Mouse (Mus musculus) embryonic facial prominence, embryonic 10.5 days (tissue): ENCODE data around the gene Rpgrip1l. TPM values are rescaled to one million over a fixed set of nuclear protein-coding genes. Genes with fewer than 3 reads are reported as not detected.

Experiments
- DNase-seq: peaks from one replicate; pipeline ENCODE4 v3.0.0-alpha.2; 2017; ENCODE audit warnings: low spot score
- H3K27ac ChIP-seq: fragments of 300-500 bp; sonication (generic); replicated peaks from 2 replicates; pipeline ENCODE4 v1.5.1; 2016; ENCODE audit warnings: mild to moderate bottlenecking
- H3K27me3 ChIP-seq: fragments of 300-500 bp; sonication (generic); replicated peaks from 2 replicates; pipeline ENCODE4 v1.6.1; 2016; ENCODE audit warnings: low read depth, mild to moderate bottlenecking; ENCODE audit not compliant: poor library complexity, severe bottlenecking
- H3K36me3 ChIP-seq: fragments of 300-500 bp; sonication (generic); replicated peaks from 2 replicates; pipeline ENCODE4 v1.6.1; 2016; ENCODE audit warnings: mild to moderate bottlenecking, moderate library complexity
- H3K4me1 ChIP-seq: fragments of 300-500 bp; sonication (generic); 2 replicates; pipeline ENCODE4 v1.6.1; 2016
- H3K4me3 ChIP-seq: fragments of 300-500 bp; sonication (generic); 2 replicates; pipeline ENCODE4 v1.5.1; 2016; ENCODE audit warnings: mild to moderate bottlenecking, moderate library complexity
- H3K9me3 ChIP-seq: fragments of 300-500 bp; sonication (generic); 2 replicates; pipeline ENCODE4 v1.6.1; 2016; ENCODE audit warnings: mild to moderate bottlenecking
- WGBS: fragments of 180-500 bp; shearing (Covaris S2); methylation state at CpG from one replicate; pipeline ENCODE4 v1.1.7; 2016; 5-methylcytosine and 5-hydroxymethylcytosine counted together
- polyA plus RNA-seq: library from polyadenylated mRNA; unstranded; fragments of >200 nt; fragmentation: Nextera tagmentation; extraction: Ambion mirVana; gene quantifications from 2 replicates; pipeline ENCODE4 v1.2.1, GENCODE M21; 2016

The Rpgrip1l gene
- polyA plus RNA-seq, result 11.1 and 11.3 TPM in 2 replicates

DNA sequence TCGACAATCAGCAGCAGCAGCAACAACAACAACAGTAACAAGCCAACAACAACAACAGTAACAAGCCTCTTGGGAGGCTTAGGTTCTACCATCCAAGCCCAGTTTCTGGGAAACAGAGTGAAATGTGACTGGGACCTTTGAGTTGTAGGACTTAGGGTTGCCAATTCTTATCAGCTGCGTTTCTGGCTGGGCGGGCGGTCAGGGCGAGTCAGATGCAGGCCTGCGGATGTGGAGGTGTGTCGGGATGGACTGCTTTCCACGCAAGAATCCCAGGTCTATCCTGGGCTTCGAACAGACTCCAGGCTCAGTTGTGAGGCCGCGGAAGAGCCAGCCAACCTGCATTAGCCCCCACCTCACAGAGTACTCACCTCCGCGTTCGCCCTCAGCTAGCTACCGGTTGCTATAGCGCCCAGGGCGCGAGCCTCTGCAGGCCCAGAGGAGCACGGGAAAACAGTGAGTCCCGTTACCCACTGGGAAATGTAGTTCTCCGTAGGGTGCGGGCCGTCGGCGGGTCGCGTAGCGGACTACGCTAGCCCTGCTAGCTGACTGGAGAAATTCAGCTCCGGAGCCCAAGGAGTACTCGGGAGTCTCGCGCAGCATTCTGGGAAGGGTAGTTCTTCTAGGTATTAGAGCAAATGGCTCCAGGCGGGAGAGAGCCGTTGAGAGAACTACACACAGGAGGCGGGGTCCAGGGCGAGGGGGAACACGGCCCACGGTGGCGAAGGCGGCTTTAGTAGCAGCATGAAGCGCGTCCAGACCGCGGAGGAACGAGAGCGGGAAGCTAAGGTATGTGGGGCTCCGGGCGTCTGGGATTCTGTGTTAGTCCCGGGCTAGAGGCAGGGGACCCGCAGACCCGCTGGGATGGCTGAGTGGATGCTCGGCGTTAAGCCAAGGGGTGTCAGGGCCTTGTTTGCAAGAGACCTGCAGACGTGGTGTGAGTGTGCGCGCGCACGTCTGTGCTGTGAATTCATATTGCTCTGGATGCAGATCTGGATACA lies at the start of gene Rpgrip1l, which contains the start of gene Fto:
Gene Rpgrip1l, minus strand, starts transcription at position 428 of the 998 bp plus-strand sequence.
Gene Fto, plus strand, starts transcription at position 691 of the 998 bp plus-strand sequence.
- Histone ChIP-seq H3K4me3 (peak within 1 kb of the TSS; percentile 84), H3K9me3 (no peaks in the 10 kb centered on the region), H3K27me3 (no peaks in the 10 kb centered on the region), H3K27ac (peak within 1 kb of the TSS; percentile 96), H3K4me1 (peaks cover 22% of the 10 kb centered on the region), H3K36me3 (peaks cover 7% of the 10 kb centered on the region; the same call in 1 of the 2 replicates)
- peak; percentile 97 for DNase-seq
- 1% methylated on average over 59 of the region's 59 CpGs for WGBS

DNA sequence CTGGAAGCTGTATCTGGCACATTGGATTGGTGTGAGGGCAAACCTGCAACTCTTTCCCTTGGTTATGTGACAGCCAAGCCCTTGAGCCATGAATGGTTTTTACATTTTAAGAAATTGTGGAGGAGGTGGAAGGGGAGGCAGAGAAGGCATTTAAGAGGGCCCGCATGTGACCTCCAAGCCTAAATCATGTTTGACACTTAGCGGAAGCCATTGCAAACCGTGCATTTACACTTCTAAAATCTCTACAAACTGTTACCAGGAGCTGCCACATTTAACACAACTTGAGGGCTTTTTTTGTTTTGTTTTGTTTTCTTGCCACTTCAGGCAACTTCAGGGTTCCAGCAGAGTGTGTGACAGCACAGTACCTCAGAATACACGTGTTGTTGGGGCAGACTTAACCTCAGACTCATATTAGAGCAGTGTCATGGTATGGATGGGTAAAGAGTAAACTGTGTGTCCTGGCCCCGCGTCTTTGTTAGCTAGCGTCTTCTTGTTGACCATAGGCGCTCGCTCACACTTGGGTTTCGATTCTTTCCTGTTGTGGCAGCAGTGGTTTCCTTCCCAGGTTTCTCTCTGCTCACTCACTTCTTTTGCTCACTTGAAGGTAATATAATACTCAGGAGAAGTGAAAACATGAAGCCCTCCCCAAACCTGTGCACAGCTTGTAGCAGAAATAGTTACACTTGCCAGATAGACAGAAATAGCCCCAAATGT lies 47.7 kb upstream of the Rpgrip1l start:
- WGBS, result 87% methylated on average over 10 of the region's 10 CpGs
- no peak overlapping the region for H3K4me3 ChIP-seq
- H3K27ac ChIP-seq, result no peak overlapping the region
- H3K9me3 ChIP-seq, result no peaks in the 10 kb centered on the region
- no peaks in the 10 kb centered on the region for H3K36me3 ChIP-seq
- H3K27me3 ChIP-seq, result no peaks in the 10 kb centered on the region; the same call in 1 of the 2 replicates
- H3K4me1 ChIP-seq, result peaks cover 31% of the 10 kb centered on the region
- no peak for DNase-seq

DNA sequence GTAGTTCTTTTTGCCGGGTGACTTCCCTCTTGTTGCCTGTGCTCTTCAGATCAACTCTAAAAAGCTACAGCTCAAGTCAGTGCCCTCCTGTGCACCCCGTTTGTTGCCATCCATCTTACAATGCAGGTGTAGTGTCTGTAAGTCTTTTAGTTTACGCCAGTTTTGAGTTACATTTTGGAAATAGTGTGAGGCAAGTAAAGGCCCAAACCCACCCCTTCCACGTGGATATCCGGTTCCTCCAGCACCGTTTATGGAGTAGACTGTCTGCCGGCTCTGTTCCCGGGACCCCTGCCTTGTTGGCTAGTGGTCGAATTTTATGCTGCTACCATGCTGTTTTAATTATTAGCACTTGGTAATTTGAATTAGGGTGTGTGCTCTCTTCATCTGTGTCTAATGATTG lies 46.4 kb upstream of the Rpgrip1l start:
- no peaks in the 10 kb centered on the region for H3K36me3 ChIP-seq
- H3K9me3 ChIP-seq, result no peaks in the 10 kb centered on the region
- H3K4me1 ChIP-seq, result peaks cover 31% of the 10 kb centered on the region
- no peak for DNase-seq
- H3K4me3 ChIP-seq, result no peak overlapping the region
- H3K27me3 ChIP-seq, result no peaks in the 10 kb centered on the region; the same call in 1 of the 2 replicates
- 81% methylated on average over 9 of the region's 9 CpGs for WGBS
- no peak overlapping the region for H3K27ac ChIP-seq

DNA sequence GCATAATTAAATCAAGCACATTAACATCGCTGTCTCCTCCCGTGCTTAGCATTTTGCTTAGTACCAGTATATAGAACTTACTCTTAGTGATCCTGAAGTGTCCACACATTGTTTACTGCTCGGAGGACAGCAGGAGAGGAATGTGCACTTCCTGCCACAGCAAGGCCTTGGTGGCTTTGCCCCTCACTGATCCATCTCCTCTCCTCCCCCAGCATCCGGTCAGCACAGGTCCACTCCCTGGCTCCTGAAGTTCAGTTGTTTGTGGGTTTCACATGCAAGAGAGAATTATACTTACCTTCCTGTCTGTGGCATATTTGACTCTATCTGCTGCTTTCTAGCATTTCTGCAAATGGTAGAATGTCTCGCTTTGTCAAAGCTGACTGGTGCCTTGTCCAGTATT lies 45.0 kb upstream of the Rpgrip1l start:
- no peaks in the 10 kb centered on the region for H3K27me3 ChIP-seq
- no peaks in the 10 kb centered on the region for H3K36me3 ChIP-seq
- no peak overlapping the region for H3K27ac ChIP-seq
- H3K4me3 ChIP-seq, result no peak overlapping the region
- no peak for DNase-seq
- no peaks in the 10 kb centered on the region for H3K9me3 ChIP-seq
- 75% methylated on average over 5 of the region's 5 CpGs for WGBS
- peaks cover 24% of the 10 kb centered on the region for H3K4me1 ChIP-seq

DNA sequence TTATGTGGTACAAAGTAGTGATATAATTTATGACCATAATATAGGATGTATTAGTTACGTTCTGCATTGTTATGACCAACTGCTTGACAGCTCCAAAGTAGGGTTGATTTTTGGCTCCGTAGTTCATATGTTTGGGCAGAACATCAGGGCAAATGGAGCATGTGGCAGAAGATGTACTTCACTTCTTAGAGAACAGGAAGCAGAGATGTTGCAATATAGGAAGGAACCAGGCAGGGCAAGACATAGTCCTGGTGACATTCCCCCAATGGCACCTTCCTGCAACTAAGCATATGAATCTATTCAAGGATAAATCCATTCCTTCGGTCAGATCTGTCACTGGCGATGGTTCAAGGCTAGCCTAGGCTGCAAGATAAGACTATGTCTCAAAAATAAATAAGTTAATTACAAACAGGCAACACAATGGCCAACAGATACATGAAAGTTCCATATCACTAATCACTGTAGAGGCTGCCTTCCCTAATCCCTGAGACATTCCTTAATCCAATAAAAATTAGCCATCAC lies 44.5 kb upstream of the Rpgrip1l start:
- Histone ChIP-seq H3K27me3 (no peaks in the 10 kb centered on the region), H3K36me3 (no peaks in the 10 kb centered on the region), H3K4me3 (no peak overlapping the region), H3K27ac (no peak overlapping the region), H3K9me3 (no peaks in the 10 kb centered on the region), H3K4me1 (peaks cover 24% of the 10 kb centered on the region)
- 94% methylated on average over 4 of the region's 4 CpGs for whole genome bisulfite sequencing
- no peak for DNase-seq

DNA sequence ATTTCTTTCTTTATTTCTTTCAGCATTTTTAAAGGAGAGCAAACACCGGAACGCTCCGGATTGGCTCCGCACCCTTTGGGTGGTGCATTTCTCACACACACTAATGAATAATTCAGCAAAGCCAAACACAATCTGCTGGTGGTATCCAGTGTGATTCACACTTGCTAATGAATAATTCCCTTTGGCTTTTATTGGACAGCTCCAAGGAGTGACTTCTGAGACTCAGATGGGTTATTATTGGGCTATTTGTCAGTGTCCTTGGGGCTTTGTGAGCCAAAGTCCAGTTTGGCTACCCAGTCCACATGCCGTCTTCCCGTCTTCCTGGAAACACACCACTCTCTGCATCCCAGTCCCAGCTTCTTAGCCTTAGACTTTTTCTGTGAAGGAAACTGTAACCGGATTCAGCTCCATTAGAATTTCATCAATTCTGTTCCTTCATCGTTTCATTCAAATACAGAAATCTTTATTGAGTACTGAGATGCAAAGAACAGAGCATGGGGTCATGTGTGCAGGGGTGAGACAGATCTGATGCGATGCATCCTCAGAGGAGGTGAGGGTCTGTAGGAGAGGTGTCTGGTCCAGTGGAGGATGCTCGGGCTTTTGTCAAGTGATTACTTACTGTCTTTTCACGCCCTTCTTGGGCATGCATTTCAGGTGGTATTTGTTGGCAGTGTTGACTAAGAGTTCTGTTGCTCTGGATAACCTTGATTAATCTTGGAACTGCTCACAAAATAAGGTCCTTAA lies 43.1 kb upstream of the Rpgrip1l start:
- no peaks in the 10 kb centered on the region for H3K9me3 ChIP-seq
- H3K27me3 ChIP-seq, result no peaks in the 10 kb centered on the region
- H3K4me3 ChIP-seq, result no peak overlapping the region
- H3K36me3 ChIP-seq, result no peaks in the 10 kb centered on the region
- WGBS, result 92% methylated on average over 11 of the region's 11 CpGs
- no peak for DNase-seq
- H3K4me1 ChIP-seq, result peaks cover 24% of the 10 kb centered on the region
- no peak overlapping the region for H3K27ac ChIP-seq

DNA sequence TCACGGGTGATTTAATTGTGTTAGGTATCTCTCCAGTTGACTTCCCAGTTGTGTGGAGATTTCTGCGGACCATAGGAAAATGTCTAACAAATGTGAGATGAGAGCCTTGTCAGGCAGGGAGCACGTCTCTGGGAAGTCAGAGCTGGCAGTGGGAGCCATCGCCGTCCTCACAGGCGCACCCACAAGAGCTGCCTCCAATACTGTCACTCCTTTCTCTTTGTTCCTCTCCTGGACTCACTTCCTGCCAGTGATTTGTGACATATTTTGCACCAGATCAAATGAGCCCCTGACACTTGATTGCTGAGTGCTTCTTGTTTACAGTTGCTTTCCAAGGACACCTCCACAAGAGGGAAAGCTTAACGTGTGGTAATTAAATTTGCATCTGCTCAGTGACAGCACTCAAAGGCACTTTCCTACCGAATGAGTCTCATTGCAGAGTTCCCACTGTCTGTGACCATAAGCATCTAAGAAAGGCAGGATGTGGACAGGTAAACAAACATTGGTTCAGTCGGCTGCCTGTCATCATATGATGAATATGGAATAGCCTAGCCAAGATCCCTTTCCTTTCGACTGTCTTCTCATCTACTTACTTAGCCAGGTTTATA lies 42.3 kb upstream of the Rpgrip1l start:
- no peak for DNase-seq
- Histone ChIP-seq H3K27ac (peak overlapping the region; percentile 63), H3K9me3 (no peaks in the 10 kb centered on the region), H3K4me1 (peaks cover 28% of the 10 kb centered on the region), H3K36me3 (no peaks in the 10 kb centered on the region), H3K4me3 (no peak overlapping the region), H3K27me3 (no peaks in the 10 kb centered on the region)
- WGBS, result 60% methylated on average over 10 of the region's 10 CpGs

DNA sequence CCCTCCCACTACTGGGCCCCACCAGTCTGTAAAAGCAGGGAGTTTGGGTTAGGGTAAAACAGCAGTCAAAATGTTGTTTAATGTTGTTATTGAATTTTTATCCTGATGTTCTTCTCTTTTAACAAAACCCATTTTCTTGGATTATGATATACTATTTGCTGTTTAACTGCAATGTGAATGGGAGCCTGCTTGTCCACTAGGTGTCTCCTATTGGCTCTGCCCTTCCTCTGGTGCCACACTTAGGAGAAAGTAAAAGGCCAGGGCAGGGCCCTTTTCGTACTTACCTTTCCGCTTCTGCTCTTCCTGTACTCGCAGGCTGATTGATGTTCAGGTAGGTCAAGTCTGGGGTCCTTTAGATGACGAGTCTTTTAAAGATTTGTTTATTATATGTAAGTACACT lies 40.8 kb upstream of the Rpgrip1l start:
- no peak for DNase-seq
- H3K27ac ChIP-seq, result no peak overlapping the region
- no peaks in the 10 kb centered on the region for H3K9me3 ChIP-seq
- H3K27me3 ChIP-seq, result no peaks in the 10 kb centered on the region
- H3K4me1 ChIP-seq, result peaks cover 30% of the 10 kb centered on the region
- peaks cover 11% of the 10 kb centered on the region for H3K36me3 ChIP-seq
- H3K4me3 ChIP-seq, result no peak overlapping the region
- WGBS, result 89% methylated on average over 4 of the region's 4 CpGs

DNA sequence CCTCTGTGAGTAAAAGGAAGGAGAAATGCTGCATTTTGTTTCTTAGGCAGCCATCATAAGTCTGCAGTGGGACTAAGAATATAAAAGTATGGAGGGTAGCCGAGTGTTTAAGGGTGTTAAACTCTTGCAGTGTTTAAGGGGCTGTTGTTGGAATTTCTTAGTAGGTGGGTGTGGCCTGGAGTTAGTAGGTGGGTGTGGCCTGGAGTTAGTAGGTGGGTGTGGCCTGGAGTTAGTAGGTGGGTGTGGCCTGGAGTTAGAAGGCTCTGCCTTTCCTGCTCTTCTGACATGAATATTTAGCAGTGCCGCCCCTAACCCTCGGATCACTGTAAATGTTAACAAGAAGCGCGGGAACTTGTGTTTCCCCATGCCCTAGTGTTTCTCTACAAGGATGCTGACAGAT lies 40.0 kb upstream of the Rpgrip1l start:
- Histone ChIP-seq H3K36me3 (peaks cover 11% of the 10 kb centered on the region), H3K27ac (no peak overlapping the region), H3K4me3 (no peak overlapping the region), H3K4me1 (peaks cover 28% of the 10 kb centered on the region), H3K27me3 (no peaks in the 10 kb centered on the region), H3K9me3 (no peaks in the 10 kb centered on the region)
- 85% methylated on average over 5 of the region's 5 CpGs for WGBS
- no peak for DNase-seq

DNA sequence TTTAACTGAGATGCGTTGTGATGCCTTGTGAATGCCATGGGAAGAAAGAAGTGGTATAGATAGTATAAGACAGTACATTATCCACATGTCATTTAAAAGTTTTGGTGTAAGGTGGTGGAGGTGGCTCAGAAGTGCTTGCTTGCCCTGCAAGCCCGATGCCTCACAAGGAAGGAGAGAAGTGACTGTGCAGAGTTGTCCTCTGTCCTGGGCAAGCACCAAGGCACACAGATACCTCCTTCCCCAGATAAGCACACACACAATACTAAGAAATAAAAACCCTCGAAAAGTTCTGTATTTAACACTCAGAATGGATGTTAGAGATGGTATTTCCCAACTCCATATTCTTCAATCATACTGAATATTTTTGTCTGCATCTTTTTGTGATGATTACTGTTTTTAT lies 39.5 kb upstream of the Rpgrip1l start:
- Histone ChIP-seq H3K9me3 (no peaks in the 10 kb centered on the region), H3K4me3 (no peak overlapping the region), H3K4me1 (peaks cover 25% of the 10 kb centered on the region), H3K27me3 (no peaks in the 10 kb centered on the region), H3K36me3 (peaks cover 11% of the 10 kb centered on the region), H3K27ac (no peak overlapping the region)
- DNase-seq, result no peak
- 95% methylated on average over 3 of the region's 3 CpGs for WGBS

DNA sequence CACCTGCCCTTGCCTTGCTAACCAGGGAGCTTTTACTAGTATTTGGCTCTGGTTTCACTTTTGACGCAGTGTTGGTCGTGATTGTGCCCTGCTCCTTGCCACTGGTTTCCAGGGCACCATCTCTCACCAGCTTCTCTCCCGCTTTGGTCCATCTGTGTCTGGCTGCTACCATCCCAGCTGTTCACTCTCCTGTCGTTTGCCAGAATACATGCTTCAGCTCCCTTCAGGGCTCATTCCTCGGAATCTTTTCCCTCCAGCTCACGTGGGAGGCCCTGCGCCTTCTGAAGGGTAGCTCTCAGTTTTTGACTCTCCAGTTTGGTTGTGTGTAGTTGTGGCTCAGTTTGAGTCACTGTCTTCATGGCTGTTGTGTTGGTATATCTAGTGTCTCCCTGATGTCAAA lies 37.6 kb upstream of the Rpgrip1l start:
- no peak overlapping the region for H3K4me3 ChIP-seq
- WGBS, result 76% methylated on average over 7 of the region's 7 CpGs
- no peak for DNase-seq
- H3K9me3 ChIP-seq, result no peaks in the 10 kb centered on the region
- no peaks in the 10 kb centered on the region for H3K27me3 ChIP-seq
- peaks cover 18% of the 10 kb centered on the region for H3K36me3 ChIP-seq
- H3K4me1 ChIP-seq, result peaks cover 25% of the 10 kb centered on the region
- no peak overlapping the region for H3K27ac ChIP-seq
